Mouse (Mus musculus) heart, postnatal 0 days (tissue): ENCODE measurements at regions not wholly inside any gene's neighbourhood (a gene's known extent, or its start where the extent isn't known, plus 50 kb on each side); places are given as distances from the start of the nearest gene placed in this dataset.

Source experiments
- ATAC-seq: fragments of 200-750 bp; cut with Nextera tagmentation; 2 replicates; pipeline ENCODE4 v1.8.0; 2017; ENCODE audit warnings: low read depth, moderate number of reproducible peaks, moderate library complexity; ENCODE audit not compliant: insufficient read depth
- DNase-seq: peaks from one replicate; pipeline ENCODE4 v3.0.0-alpha.2; 2016; ENCODE audit warnings: low spot score
- H3K27ac ChIP-seq: fragments of 300-500 bp; sonication (generic); 2 replicates; pipeline ENCODE4 v1.5.1; 2014; ENCODE audit warnings: low read depth, mild to moderate bottlenecking
- H3K27me3 ChIP-seq: fragments of 300-500 bp; sonication (generic); 2 replicates; pipeline ENCODE4 v1.6.1; 2014; ENCODE audit warnings: low read length, mixed read lengths; ENCODE audit not compliant: control insufficient read depth, insufficient read depth
- H3K36me3 ChIP-seq: fragments of 300-500 bp; sonication (generic); replicated peaks from 2 replicates; pipeline ENCODE4 v1.6.1; 2014; ENCODE audit warnings: low read length, mixed read lengths; ENCODE audit not compliant: control insufficient read depth, insufficient read depth
- H3K4me1 ChIP-seq: fragments of 300-500 bp; sonication (generic); 2 replicates; pipeline ENCODE4 v1.6.1; 2014; ENCODE audit warnings: antibody characterized with exemption; ENCODE audit not compliant: control insufficient read depth, insufficient read depth
- H3K4me2 ChIP-seq: fragments of 300-500 bp; sonication (generic); 2 replicates; pipeline ENCODE4 v1.6.1; 2014; ENCODE audit warnings: low read depth, mild to moderate bottlenecking, low read length, moderate library complexity
- H3K4me3 ChIP-seq: fragments of 300-500 bp; sonication (generic); 2 replicates; pipeline ENCODE4 v1.5.1; 2014; ENCODE audit warnings: low read depth, low read length
- H3K9ac ChIP-seq: fragments of 300-500 bp; sonication (generic); replicated peaks from 2 replicates; pipeline ENCODE4 v1.6.1; 2014; ENCODE audit warnings: low read depth, low read length, mixed read lengths
- H3K9me3 ChIP-seq: fragments of 300-500 bp; sonication (generic); replicated peaks from 2 replicates; pipeline ENCODE4 v1.6.1; 2016; ENCODE audit warnings: low read length; ENCODE audit not compliant: control insufficient read depth
- CTCF ChIP-seq: IDR thresholded peaks from 2 replicates; pipeline ENCODE4 v1.5.1; 2016; ENCODE audit warnings: antibody characterized with exemption, control low read depth, low read depth
- EP300 ChIP-seq: IDR thresholded peaks from 2 replicates; pipeline ENCODE4 v1.6.1; 2016; ENCODE audit warnings: antibody characterized with exemption, low read depth
- WGBS: fragments of 180-500 bp; shearing (Covaris S2); extraction: QIAGEN DNeasy Blood & Tissue Kit; methylation state at CpG from one replicate; pipeline ENCODE4 v1.1.7; 2014; 5-methylcytosine and 5-hydroxymethylcytosine counted together

- Histone ChIP-seq H3K4me3 (no peak overlapping the region), H3K27ac (no peak overlapping the region), H3K27me3 (no peaks in the 10 kb centered on the region), H3K4me1 (no peaks in the 10 kb centered on the region), H3K9me3 (0 out of 2 replicates have a peak, but pooled peaks cover 6% of the 10 kb centered on the region), H3K36me3 (no peaks in the 10 kb centered on the region), H3K4me2 (no peak overlapping the region), H3K9ac (no peak overlapping the region)
- WGBS: 84% methylated on average over 8 of the region's 8 CpGs
- ATAC-seq: no peak
- TF ChIP-seq CTCF (no peak), EP300 (no peak)
- DNase-seq: no peak
Observed at GRCm38 (mm10) chr7:36829710-36830109, 131.8 kb downstream of the Tshz3 start.

GRCm38 (mm10) chr7:36830155-36830554, 132.2 kb downstream of the Tshz3 start:
- no peak for ATAC-seq
- WGBS: 61% methylated on average over 2 of the region's 2 CpGs

GRCm38 (mm10) chr7:36848279-36848678, 150.4 kb downstream of the Tshz3 start:
- Histone ChIP-seq H3K4me1 (no peaks in the 10 kb centered on the region), H3K27me3 (no peaks in the 10 kb centered on the region), H3K36me3 (no peaks in the 10 kb centered on the region), H3K27ac (no peak overlapping the region), H3K4me3 (no peak overlapping the region), H3K4me2 (no peak overlapping the region), H3K9me3 (no peaks in the 10 kb centered on the region), H3K9ac (no peak overlapping the region)
- TF ChIP-seq EP300: no peak
- no peak for TF ChIP-seq CTCF
- DNase-seq: no peak
- no peak for ATAC-seq
- 68% methylated on average over 2 of the region's 2 CpGs for WGBS

More at GRCm38 (mm10) chr7:36830155-36830554, 132.2 kb downstream of the Tshz3 start:
- Histone ChIP-seq H3K9ac (no peak overlapping the region), H3K36me3 (no peaks in the 10 kb centered on the region), H3K27me3 (no peaks in the 10 kb centered on the region), H3K4me1 (no peaks in the 10 kb centered on the region), H3K4me2 (no peak overlapping the region), H3K9me3 (0 out of 2 replicates have a peak, but pooled peaks cover 6% of the 10 kb centered on the region), H3K4me3 (no peak overlapping the region), H3K27ac (no peak overlapping the region)
- TF ChIP-seq CTCF: no peak
- no peak for TF ChIP-seq EP300
- no peak for DNase-seq

GRCm38 (mm10) chr7:36851275-36851889, 153.5 kb downstream of the Tshz3 start:
- H3K4me2 ChIP-seq: no peak overlapping the region
- ATAC-seq (no peak), DNase-seq (no peak)
- no peak overlapping the region for H3K4me3 ChIP-seq
- WGBS: 64% methylated on average over 4 of the region's 4 CpGs
- H3K27ac ChIP-seq: no peak overlapping the region
- H3K4me1 ChIP-seq: no peaks in the 10 kb centered on the region
- no peaks in the 10 kb centered on the region for H3K36me3 ChIP-seq
- H3K9me3 ChIP-seq: no peaks in the 10 kb centered on the region
- no peak overlapping the region for H3K9ac ChIP-seq
- H3K27me3 ChIP-seq: no peaks in the 10 kb centered on the region
- TF ChIP-seq EP300 (no peak), CTCF (no peak)

- no peak overlapping the region for H3K27ac ChIP-seq
- no peak overlapping the region for H3K4me2 ChIP-seq
- TF ChIP-seq CTCF (no peak), EP300 (no peak)
- H3K9ac ChIP-seq: no peak overlapping the region
- no peak for DNase-seq
- no peak for ATAC-seq
- no peaks in the 10 kb centered on the region for H3K4me1 ChIP-seq
- no peaks in the 10 kb centered on the region for H3K27me3 ChIP-seq
- no peaks in the 10 kb centered on the region for H3K36me3 ChIP-seq
- H3K9me3 ChIP-seq: no peaks in the 10 kb centered on the region
- no peak overlapping the region for H3K4me3 ChIP-seq
Observed at GRCm38 (mm10) chr7:36854308-36854707, 156.4 kb downstream of the Tshz3 start.

- ATAC-seq (no peak), DNase-seq (no peak)
- no peak for TF ChIP-seq CTCF
- TF ChIP-seq EP300: no peak
- WGBS: 81% methylated on average over 7 of the region's 7 CpGs
- no peaks in the 10 kb centered on the region for H3K36me3 ChIP-seq
- H3K4me2 ChIP-seq: no peak overlapping the region
- H3K9ac ChIP-seq: no peak overlapping the region
- H3K4me1 ChIP-seq: no peaks in the 10 kb centered on the region
- H3K9me3 ChIP-seq: no peaks in the 10 kb centered on the region
- H3K27ac ChIP-seq: no peak overlapping the region
- H3K27me3 ChIP-seq: no peaks in the 10 kb centered on the region
- no peak overlapping the region for H3K4me3 ChIP-seq
Observed at GRCm38 (mm10) chr7:36859428-36859827, 161.5 kb downstream of the Tshz3 start.
